ENCODE assay signal across 24 mouse cellular contexts in genomic region chr5:4593638-4594381, GRCm38 (mm10).
DNase-seq lines count a peak whose midpoint lies in the region; ATAC-seq and TF ChIP-seq lines count a peak whose summit lies in the region.
"Had no signal": no experiment of that assay in that cellular context is flagged by ENCODE, and none has a peak within 500 bp of the region (broad histone marks: within the 10 kb centered on the region; RNA-seq: fewer than 3 reads in every experiment).

No protein-coding gene starts in this region.

- TF ChIP-seq POLR2A in liver, adult 2 months (IDR thresholded peaks at IDR 0.05; ENCODE audit: extremely low read depth, insufficient read depth, low read length) = no peak

- no peak for DNase-seq in frontal cortex, postnatal 10 days (ENCODE audit: low spot score in 2 of 2)
- DNase-seq in liver, adult 2 months (ENCODE audit: extremely low read depth, low read depth, low spot score) = peak; percentile 34
- no peak for DNase-seq in liver, embryonic 11.5 days (ENCODE audit: low spot score)
- DNase-seq in adipocyte (ENCODE audit: low spot score) = peak; percentile 39
- DNase-seq in gonadal fat pad, adult 2 months (ENCODE audit: low read depth) = peak; percentile 62
- DNase-seq in heart, postnatal 25 days (ENCODE audit: low spot score) = no peak
- DNase-seq: adrenal gland, postnatal 10 days; B cell, adult 2 months; cerebellum, adult 18-20 months; cerebellum, adult 9-11 months; cerebellum, postnatal 36 days; gastrocnemius, postnatal 10 days; heart, adult 2 months; heart, postnatal 14 days had no signal

- H3K27ac ChIP-seq in liver, adult 2 months (replicated peaks; ENCODE audit: insufficient read depth, low read depth, low read length) = peak overlapping the region; percentile 56
- no peak overlapping the region for H3K27ac ChIP-seq in liver, embryonic 11.5 days (ENCODE audit: low read depth, low read length)
- H3K27ac ChIP-seq: embryonic facial prominence, embryonic 10.5 days; forebrain, embryonic 10.5 days; heart, adult 2 months; heart, embryonic 15.5 days; hindbrain, embryonic 10.5 days; hindbrain, embryonic 15.5 days had no signal

- no peaks in the 10 kb centered on the region for H3K9me3 ChIP-seq in liver, embryonic 11.5 days (ENCODE audit: control insufficient read depth, low read length)
- H3K9me3 ChIP-seq: embryonic facial prominence, embryonic 10.5 days; forebrain, embryonic 10.5 days; G1E; heart, embryonic 15.5 days; hindbrain, embryonic 10.5 days; hindbrain, embryonic 15.5 days had no signal

- no peak overlapping the region for H3K4me3 ChIP-seq in liver, adult 2 months (ENCODE audit: insufficient read depth, low read depth, low read length)
- H3K4me3 ChIP-seq in liver, embryonic 11.5 days (ENCODE audit: low read depth, low read length) = no peak overlapping the region
- H3K4me3 ChIP-seq: embryonic facial prominence, embryonic 10.5 days; forebrain, embryonic 10.5 days; heart, adult 2 months; heart, embryonic 15.5 days; hindbrain, embryonic 10.5 days; hindbrain, embryonic 15.5 days had no signal

- H3K9ac ChIP-seq in liver, adult 2 months (ENCODE audit: low read depth, low read length) = no peak overlapping the region
- no peak overlapping the region for H3K9ac ChIP-seq in liver, embryonic 11.5 days (ENCODE audit: low read depth, low read length)
- H3K9ac ChIP-seq: heart, embryonic 15.5 days; hindbrain, embryonic 15.5 days had no signal

- H3K4me1 ChIP-seq in liver, adult 2 months (ENCODE audit: control insufficient read depth, insufficient read depth, low read length) = peaks cover 10% of the 10 kb centered on the region
- no peaks in the 10 kb centered on the region for H3K4me1 ChIP-seq in liver, embryonic 11.5 days (replicated peaks; ENCODE audit: control insufficient read depth, insufficient read depth, low read length)
- H3K4me1 ChIP-seq: forebrain, embryonic 10.5 days; heart, embryonic 15.5 days; hindbrain, embryonic 10.5 days; hindbrain, embryonic 15.5 days had no signal

- H3K36me3 ChIP-seq in liver, adult 2 months (ENCODE audit: control insufficient read depth, insufficient read depth, low read length) = no peaks in the 10 kb centered on the region
- no peaks in the 10 kb centered on the region for H3K36me3 ChIP-seq in liver, embryonic 11.5 days (ENCODE audit: control insufficient read depth, insufficient read depth, low read length)
- H3K36me3 ChIP-seq: embryonic facial prominence, embryonic 10.5 days; forebrain, embryonic 10.5 days; G1E; heart, embryonic 15.5 days; hindbrain, embryonic 10.5 days; hindbrain, embryonic 15.5 days had no signal

- intact Hi-C loops in heart, postnatal 25 days (cut with DNase I) = no loop called here

- WGBS in liver, adult 2 months = 65% methylated on average over 5 of the region's 5 CpGs
- WGBS in liver, embryonic 11.5 days = 70% methylated on average over 5 of the region's 5 CpGs

- H3K4me2 ChIP-seq in liver, embryonic 11.5 days = no peak overlapping the region
- H3K4me2 ChIP-seq: heart, embryonic 11.5 days; heart, embryonic 15.5 days; hindbrain, embryonic 15.5 days had no signal

- H3K27me3 ChIP-seq in liver, adult 2 months (ENCODE audit: control insufficient read depth, insufficient read depth, low read length) = no peaks in the 10 kb centered on the region
- H3K27me3 ChIP-seq in liver, embryonic 11.5 days (replicated peaks; ENCODE audit: control insufficient read depth, insufficient read depth, low read length) = no peaks in the 10 kb centered on the region
- H3K27me3 ChIP-seq: heart, embryonic 15.5 days; hindbrain, embryonic 15.5 days had no signal

- no peaks in the 10 kb centered on the region for H3K79me2 ChIP-seq in liver, adult 2 months (ENCODE audit: control insufficient read depth, insufficient read depth, low read length)

- TF ChIP-seq CTCF in liver, adult 2 months (IDR thresholded peaks at IDR 0.05; ENCODE audit: low read depth, low read length) = no peak

- peak; percentile 96 for ATAC-seq in frontal cortex, adult (ENCODE audit: low TSS enrichment)
- ATAC-seq in liver, embryonic 11.5 days (replicated peaks; ENCODE audit: low FRiP score) = no peak
- ATAC-seq: CD4-positive, CD25-positive, alpha-beta regulatory T cell, adult 4 months; forebrain, embryonic 14.5 days had no signal

Comparison
In these comparisons a context has a peak if more than half of its experiments do, and no peak if none do; other contexts are left out.
1. DNase-seq: peak in liver, adult 2 months (single experiment), adipocyte (single experiment) and gonadal fat pad, adult 2 months (single experiment); none in frontal cortex, postnatal 10 days (0 of 2), liver, embryonic 11.5 days (single experiment) and heart, postnatal 25 days (single experiment).